ENCODE assay signal across 10 mouse cellular contexts in genomic region chr1:192912101-192912728, GRCm38 (mm10). TPM values are rescaled to one million over a fixed set of nuclear protein-coding genes. Genes with fewer than 3 reads are reported as not detected.
DNase-seq lines count a peak whose midpoint lies in the region; ATAC-seq and TF ChIP-seq lines count a peak whose summit lies in the region.
"Had no signal": no experiment of that assay in that cellular context is flagged by ENCODE, and none has a peak within 500 bp of the region (broad histone marks: within the 10 kb centered on the region; RNA-seq: fewer than 3 reads in every experiment).

No protein-coding gene starts in this region.

- no peak overlapping the region for H3K9ac ChIP-seq in forebrain, embryonic 14.5 days (ENCODE audit: low read length)
- no peak overlapping the region for H3K9ac ChIP-seq in limb, embryonic 11.5 days (ENCODE audit: low read length)
- H3K9ac ChIP-seq in lung, postnatal 0 days (replicated peaks; ENCODE audit: low read depth) = no peak overlapping the region
- H3K9ac ChIP-seq: heart, embryonic 15.5 days; liver, embryonic 15.5 days had no signal

- WGBS in forebrain, embryonic 14.5 days = 72% methylated on average over 3 of the region's 3 CpGs
- 71% methylated on average over 3 of the region's 3 CpGs for whole genome bisulfite sequencing in forebrain, embryonic 10.5 days
- WGBS in limb, embryonic 11.5 days = 56% methylated on average over 3 of the region's 3 CpGs
- WGBS in limb, embryonic 10.5 days = 58% methylated on average over 3 of the region's 3 CpGs
- WGBS in lung, postnatal 0 days = 59% methylated on average over 3 of the region's 3 CpGs

- no peak for ATAC-seq in forebrain, embryonic 14.5 days
- ATAC-seq in limb, embryonic 11.5 days (ENCODE audit: insufficient number of reproducible peaks, low FRiP score, low TSS enrichment, low read depth) = peak; percentile 31; the same call in 1 of the 2 replicates
- ATAC-seq in lung, postnatal 0 days = no peak

- no peak for TF ChIP-seq EP300 in lung, postnatal 0 days (IDR thresholded peaks at IDR 0.05)

- no peak overlapping the region for H3K4me3 ChIP-seq in forebrain, embryonic 14.5 days (ENCODE audit: low read depth, low read length)
- no peak overlapping the region for H3K4me3 ChIP-seq in forebrain, embryonic 10.5 days
- H3K4me3 ChIP-seq in limb, embryonic 11.5 days (ENCODE audit: low read depth, low read length) = no peak overlapping the region
- H3K4me3 ChIP-seq in limb, embryonic 10.5 days = no peak overlapping the region
- H3K4me3 ChIP-seq in lung, postnatal 0 days (ENCODE audit: low read depth, low read length) = no peak overlapping the region
- H3K4me3 ChIP-seq: heart, embryonic 15.5 days; liver, embryonic 15.5 days had no signal

- DNase-seq in forebrain, embryonic 14.5 days (ENCODE audit: low spot score) = peak; percentile 34
- DNase-seq in forebrain, embryonic 10.5 days (ENCODE audit: extremely low spot score, low spot score) = no peak
- no peak for DNase-seq in limb, embryonic 11.5 days (ENCODE audit: low spot score)
- no peak for DNase-seq in limb, embryonic 10.5 days (ENCODE audit: low spot score)
- DNase-seq in R1 (ENCODE audit: low read depth, low spot score) = peak; percentile 4
- DNase-seq in lung, postnatal 0 days (ENCODE audit: low spot score) = peak; percentile 42
- no peak for DNase-seq in right cerebral cortex, postnatal 25 days
- DNase-seq in thymus, adult 18-20 months = no peak

- no peaks in the 10 kb centered on the region for H3K9me3 ChIP-seq in forebrain, embryonic 14.5 days (replicated peaks; ENCODE audit: control insufficient read depth, low read length)
- no peaks in the 10 kb centered on the region for H3K9me3 ChIP-seq in forebrain, embryonic 10.5 days
- no peaks in the 10 kb centered on the region for H3K9me3 ChIP-seq in limb, embryonic 11.5 days (ENCODE audit: control insufficient read depth, low read length)
- H3K9me3 ChIP-seq in limb, embryonic 10.5 days (replicated peaks) = no peaks in the 10 kb centered on the region
- no peaks in the 10 kb centered on the region for H3K9me3 ChIP-seq in lung, postnatal 0 days (ENCODE audit: low read length)
- H3K9me3 ChIP-seq: heart, embryonic 15.5 days; liver, embryonic 15.5 days had no signal

- H3K36me3 ChIP-seq in forebrain, embryonic 14.5 days (ENCODE audit: control insufficient read depth, insufficient read depth, low read length) = 0 out of 2 replicates have a peak, but pooled peaks cover 4% of the 10 kb centered on the region
- H3K36me3 ChIP-seq in forebrain, embryonic 10.5 days (replicated peaks) = no peaks in the 10 kb centered on the region; the same call in 1 of the 2 replicates
- no peaks in the 10 kb centered on the region for H3K36me3 ChIP-seq in limb, embryonic 11.5 days (ENCODE audit: control insufficient read depth, insufficient read depth, low read length)
- H3K36me3 ChIP-seq in limb, embryonic 10.5 days = peaks cover 2% of the 10 kb centered on the region; the same call in 1 of the 2 replicates
- H3K36me3 ChIP-seq in lung, postnatal 0 days (ENCODE audit: insufficient read depth, low read length) = no peaks in the 10 kb centered on the region
- H3K36me3 ChIP-seq: heart, embryonic 15.5 days; liver, embryonic 15.5 days had no signal

- peak; percentile 35 for TF ChIP-seq CTCF in lung, postnatal 0 days (IDR thresholded peaks at IDR 0.05)

- no peaks in the 10 kb centered on the region for H3K27me3 ChIP-seq in forebrain, embryonic 14.5 days (replicated peaks; ENCODE audit: control insufficient read depth, insufficient read depth, low read length)
- H3K27me3 ChIP-seq in forebrain, embryonic 10.5 days (ENCODE audit: poor library complexity, severe bottlenecking) = no peaks in the 10 kb centered on the region
- no peaks in the 10 kb centered on the region for H3K27me3 ChIP-seq in limb, embryonic 11.5 days (ENCODE audit: control insufficient read depth, insufficient read depth, low read length)
- H3K27me3 ChIP-seq in limb, embryonic 10.5 days (ENCODE audit: low read depth, poor library complexity, severe bottlenecking) = no peaks in the 10 kb centered on the region
- H3K27me3 ChIP-seq in lung, postnatal 0 days (replicated peaks; ENCODE audit: insufficient read depth, low read length) = no peaks in the 10 kb centered on the region
- H3K27me3 ChIP-seq: heart, embryonic 15.5 days; liver, embryonic 15.5 days had no signal

- no peak overlapping the region for H3K27ac ChIP-seq in forebrain, embryonic 14.5 days (ENCODE audit: low read depth, low read length)
- no peak overlapping the region for H3K27ac ChIP-seq in forebrain, embryonic 10.5 days
- H3K27ac ChIP-seq in limb, embryonic 11.5 days (replicated peaks; ENCODE audit: low read depth, low read length) = no peak overlapping the region
- H3K27ac ChIP-seq in limb, embryonic 10.5 days = no peak overlapping the region
- no peak overlapping the region for H3K27ac ChIP-seq in lung, postnatal 0 days (ENCODE audit: low read length)
- H3K27ac ChIP-seq: heart, embryonic 15.5 days; liver, embryonic 15.5 days had no signal

- no peaks in the 10 kb centered on the region for H3K4me1 ChIP-seq in forebrain, embryonic 14.5 days (ENCODE audit: control insufficient read depth, insufficient read depth, low read length)
- H3K4me1 ChIP-seq in forebrain, embryonic 10.5 days = no peaks in the 10 kb centered on the region
- H3K4me1 ChIP-seq in limb, embryonic 11.5 days (ENCODE audit: control insufficient read depth, insufficient read depth, low read length) = no peaks in the 10 kb centered on the region
- no peaks in the 10 kb centered on the region for H3K4me1 ChIP-seq in limb, embryonic 10.5 days
- no peaks in the 10 kb centered on the region for H3K4me1 ChIP-seq in lung, postnatal 0 days (ENCODE audit: insufficient read depth, low read depth, low read length)
- H3K4me1 ChIP-seq: heart, embryonic 15.5 days; liver, embryonic 15.5 days had no signal

- H3K4me2 ChIP-seq in forebrain, embryonic 14.5 days (ENCODE audit: low read length) = no peak overlapping the region
- no peak overlapping the region for H3K4me2 ChIP-seq in limb, embryonic 11.5 days (ENCODE audit: low read depth, severe bottlenecking)
- H3K4me2 ChIP-seq in lung, postnatal 0 days (replicated peaks; ENCODE audit: low read depth, low read length) = no peak overlapping the region
- H3K4me2 ChIP-seq: heart, embryonic 15.5 days; liver, embryonic 15.5 days had no signal

RNA-seq across cellular contexts. Expression of gene Sertad4, which starts 56.7 kb away (rescaled TPM):
- polyA plus RNA-seq in forebrain, embryonic 14.5 days (2014; fragmentation: Nextera tagmentation; extraction: Ambion mirVana) = 20.8 and 26.2 TPM in 2 replicates
- polyA plus RNA-seq in forebrain, embryonic 10.5 days (2016; fragmentation: Nextera tagmentation; extraction: Ambion mirVana) = 13.1 TPM in 2 replicates
- polyA plus RNA-seq in limb, embryonic 11.5 days (2014; fragmentation: Nextera tagmentation; extraction: Ambion mirVana) = 71.9 and 73.6 TPM in 2 replicates
- 57.2 and 66.6 TPM in 2 replicates for polyA plus RNA-seq in limb, embryonic 10.5 days (2016; fragmentation: Nextera tagmentation; extraction: Ambion mirVana)
- polyA plus RNA-seq in lung, postnatal 0 days (2015; fragmentation: Nextera tagmentation; extraction: Ambion mirVana) = 3.2 and 3.4 TPM in 2 replicates

Comparison
In these comparisons a context has a peak if more than half of its experiments do, and no peak if none do; other contexts are left out.
1. DNase-seq: peak in forebrain, embryonic 14.5 days (single experiment), R1 (single experiment) and lung, postnatal 0 days (single experiment); none in forebrain, embryonic 10.5 days (single experiment), limb, embryonic 11.5 days (single experiment), limb, embryonic 10.5 days (single experiment), right cerebral cortex, postnatal 25 days (single experiment) and thymus, adult 18-20 months (0 of 2).